Mouse (Mus musculus) frontal cortex, postnatal 10 days (tissue): ENCODE data around the gene Aldh3b1.
A peak's percentile ranks its signal among the peaks of the same experiment; 100 is the strongest.
"Not testable (repeated sequence)": the region's sequence is repeated elsewhere in the genome, so short reads cannot be mapped to it uniquely, and the experiment has no call there.

Experiments
- DNase-seq, 2 experiments: peaks; one replicate each; pipeline ENCODE4 v3.0.0; 2022; ENCODE audit warnings: low spot score in 2 of 2, mixed read lengths in 1 of 2

The Aldh3b1 gene

GRCm38 (mm10) chr19:3929211-3929941, at the start of gene Aldh3b1:
TSS of gene Aldh3b1 (minus strand) at chr19:3929808.
- peak; percentile 70 to 74 for DNase-seq

- no peak for DNase-seq
Measured at GRCm38 (mm10) chr19:3975866-3976265, 46.3 kb upstream of the Aldh3b1 start.

- DNase-seq, result not testable (repeated sequence)
Measured at GRCm38 (mm10) chr19:3974608-3975007, 45.0 kb upstream of the Aldh3b1 start.

- no peak for DNase-seq
Measured at GRCm38 (mm10) chr19:3972229-3972628, 42.6 kb upstream of the Aldh3b1 start, which contains the start of gene Aldh3b2. TSS of gene Aldh3b2 (plus strand) at chr19:3972328.

- DNase-seq, result no peak
Measured at GRCm38 (mm10) chr19:3967258-3967657, 37.6 kb upstream of the Aldh3b1 start.

- DNase-seq, result no peak
Measured at GRCm38 (mm10) chr19:3966330-3967075, 36.9 kb upstream of the Aldh3b1 start.

- no peak for DNase-seq
Measured at GRCm38 (mm10) chr19:3964030-3964429, 34.4 kb upstream of the Aldh3b1 start.

GRCm38 (mm10) chr19:3962469-3962868, 32.9 kb upstream of the Aldh3b1 start:
- DNase-seq, result no peak

GRCm38 (mm10) chr19:3961805-3962204, 32.2 kb upstream of the Aldh3b1 start:
- DNase-seq, result not testable (repeated sequence)

- DNase-seq, result no peak
Measured at GRCm38 (mm10) chr19:3960211-3960610, 30.6 kb upstream of the Aldh3b1 start.

- DNase-seq, result no peak
Measured at GRCm38 (mm10) chr19:3959030-3959429, 29.4 kb upstream of the Aldh3b1 start.

GRCm38 (mm10) chr19:3958470-3958869, 28.9 kb upstream of the Aldh3b1 start, which contains the start of gene Aldh3b3:
TSS of gene Aldh3b3 (plus strand) at chr19:3958645.
- no peak for DNase-seq

- DNase-seq, result not testable (repeated sequence)
Measured at GRCm38 (mm10) chr19:3957296-3958036, 27.9 kb upstream of the Aldh3b1 start.

GRCm38 (mm10) chr19:3955804-3956203, 26.2 kb upstream of the Aldh3b1 start:
- no peak for DNase-seq

- no peak for DNase-seq
Measured at GRCm38 (mm10) chr19:3955033-3955432, 25.4 kb upstream of the Aldh3b1 start.

- no peak for DNase-seq
Measured at GRCm38 (mm10) chr19:3952099-3952498, 22.5 kb upstream of the Aldh3b1 start.

GRCm38 (mm10) chr19:3951461-3951860, 21.9 kb upstream of the Aldh3b1 start:
- no peak for DNase-seq

GRCm38 (mm10) chr19:3950331-3950730, 20.7 kb upstream of the Aldh3b1 start:
- no peak for DNase-seq

- no peak for DNase-seq
Measured at GRCm38 (mm10) chr19:3948546-3948945, 18.9 kb upstream of the Aldh3b1 start.

GRCm38 (mm10) chr19:3947813-3948212, 18.2 kb upstream of the Aldh3b1 start:
- DNase-seq, result no peak

- peak in 1 of 2 experiments; percentile 67 for DNase-seq
Measured at GRCm38 (mm10) chr19:3946715-3947114, 17.1 kb upstream of the Aldh3b1 start.
